Comparison of ENCODE assay signal across 8 mouse cellular contexts in genomic region chr14:72982981-72983436, GRCm38 (mm10).
DNase-seq lines count a peak whose midpoint lies in the region; ATAC-seq lines count a peak whose summit lies in the region.

No protein-coding gene starts in this region.

- ATAC-seq in neural tube, embryonic 11.5 days (ENCODE audit: insufficient read depth, low FRiP score, low TSS enrichment) = peak; percentile 53
- no peak for ATAC-seq in heart, embryonic 16.5 days (replicated peaks; ENCODE audit: extremely low read depth, insufficient read depth, low FRiP score)
- peak; percentile 3; the same call in 1 of the 2 replicates for ATAC-seq in megakaryocyte, adult 5-6 weeks (ENCODE audit: poor library complexity, severe bottlenecking)
- no peak for ATAC-seq in CD4-positive, CD25-positive, alpha-beta regulatory T cell, adult 4 months

- no peaks in the 10 kb centered on the region for H3K27me3 ChIP-seq in neural tube, embryonic 11.5 days (ENCODE audit: control insufficient read depth, insufficient read depth, low read length)
- H3K27me3 ChIP-seq in heart, embryonic 16.5 days (ENCODE audit: control insufficient read depth, insufficient read depth, low read length) = no peaks in the 10 kb centered on the region

- WGBS in neural tube, embryonic 11.5 days = 59% methylated on average over 12 of the region's 12 CpGs
- 52% methylated on average over 12 of the region's 12 CpGs for WGBS in heart, embryonic 16.5 days

- H3K4me3 ChIP-seq in neural tube, embryonic 11.5 days (ENCODE audit: low read depth, low read length) = no peak overlapping the region; the same call in 1 of the 2 replicates
- peak overlapping the region; percentile 15 for H3K4me3 ChIP-seq in heart, embryonic 16.5 days (ENCODE audit: low read length)

- peak; percentile 23 to 29 for DNase-seq in cerebellum, postnatal 10 days
- DNase-seq in cerebellum, adult 18-20 months = no peak
- peak; percentile 16 for DNase-seq in neural tube, embryonic 11.5 days (ENCODE audit: low spot score)
- no peak for DNase-seq in neural tube, embryonic 10.5 days (ENCODE audit: extremely low spot score, low spot score)
- DNase-seq in thymus, postnatal 0 days (ENCODE audit: low spot score) = no peak

- H3K36me3 ChIP-seq in neural tube, embryonic 11.5 days (ENCODE audit: control insufficient read depth, insufficient read depth, low read length) = no peaks in the 10 kb centered on the region
- no peaks in the 10 kb centered on the region for H3K36me3 ChIP-seq in heart, embryonic 16.5 days (ENCODE audit: control insufficient read depth, insufficient read depth)

- H3K9ac ChIP-seq in neural tube, embryonic 11.5 days (ENCODE audit: low read length) = no peak overlapping the region; the same call in 1 of the 2 replicates
- H3K9ac ChIP-seq in heart, embryonic 16.5 days (ENCODE audit: low read length) = peak overlapping the region; percentile 5; the same call in 1 of the 2 replicates

- no peaks in the 10 kb centered on the region for H3K9me3 ChIP-seq in neural tube, embryonic 11.5 days (ENCODE audit: control insufficient read depth, low read length)
- H3K9me3 ChIP-seq in heart, embryonic 16.5 days (replicated peaks; ENCODE audit: control insufficient read depth, low read length) = 0 out of 2 replicates have a peak, but pooled peaks cover 2% of the 10 kb centered on the region

- H3K4me1 ChIP-seq in neural tube, embryonic 11.5 days (ENCODE audit: control insufficient read depth, insufficient read depth, low read length) = no peaks in the 10 kb centered on the region
- no peaks in the 10 kb centered on the region for H3K4me1 ChIP-seq in heart, embryonic 16.5 days (ENCODE audit: control insufficient read depth, insufficient read depth, low read length)

- no peak overlapping the region for H3K27ac ChIP-seq in neural tube, embryonic 11.5 days (ENCODE audit: low read depth, low read length)
- no peak overlapping the region for H3K27ac ChIP-seq in heart, embryonic 16.5 days (ENCODE audit: low read length)

- peak overlapping the region; percentile 35 for H3K4me2 ChIP-seq in neural tube, embryonic 11.5 days (ENCODE audit: low read depth)
- H3K4me2 ChIP-seq in heart, embryonic 16.5 days (ENCODE audit: low read depth, low read length) = peak overlapping the region; percentile 49

Comparison
In these comparisons a context has a peak if more than half of its experiments do, and no peak if none do; other contexts are left out.
1. DNase-seq: peak in cerebellum, postnatal 10 days (2 of 2) and neural tube, embryonic 11.5 days (single experiment); none in cerebellum, adult 18-20 months (0 of 2), neural tube, embryonic 10.5 days (single experiment) and thymus, postnatal 0 days (single experiment).
2. ATAC-seq: peak in neural tube, embryonic 11.5 days (single experiment) and megakaryocyte, adult 5-6 weeks (single experiment); none in heart, embryonic 16.5 days (single experiment) and CD4-positive, CD25-positive, alpha-beta regulatory T cell, adult 4 months (single experiment).